ENCODE assay signal across 8 mouse cellular contexts in the genomic region with DNA sequence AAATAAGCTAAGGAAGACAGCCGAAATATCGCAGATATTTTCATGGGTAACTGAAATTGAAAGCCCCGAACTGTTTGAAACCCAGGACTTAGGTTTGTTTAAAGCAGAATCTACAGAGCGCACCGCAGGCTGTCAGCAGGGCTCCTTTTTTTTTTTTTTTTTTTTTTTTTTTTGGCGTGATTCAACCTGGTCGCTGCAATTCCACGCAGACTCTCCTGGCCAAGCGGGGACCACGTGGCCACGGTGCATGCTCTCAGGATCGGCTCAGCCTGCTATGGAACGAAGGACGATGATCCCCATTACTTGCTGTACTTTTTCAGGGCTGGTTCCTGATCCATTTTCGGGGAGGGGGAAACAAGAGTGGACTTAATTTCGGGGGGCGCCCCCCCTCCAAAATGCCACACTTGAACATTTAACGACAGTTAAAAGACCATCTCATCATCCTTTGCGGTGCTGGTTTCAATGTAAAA. TPM values are rescaled to one million over a fixed set of nuclear protein-coding genes. Genes with fewer than 3 reads are reported as not detected.
DNase-seq lines count a peak whose midpoint lies in the region; ATAC-seq lines count a peak whose summit lies in the region.

No protein-coding gene starts in this region.

- ATAC-seq in heart, embryonic 13.5 days (ENCODE audit: extremely low read depth, insufficient number of reproducible peaks, low FRiP score, low TSS enrichment) = no peak
- ATAC-seq in midbrain, embryonic 11.5 days (ENCODE audit: low FRiP score) = no peak
- no peak for ATAC-seq in inflammation-experienced regulatory T-cells, adult 6 months

- H3K27ac ChIP-seq in heart, embryonic 13.5 days (replicated peaks) = peak overlapping the region; percentile 85
- no peak overlapping the region for H3K27ac ChIP-seq in midbrain, embryonic 11.5 days (ENCODE audit: low read depth, low read length)

- H3K4me1 ChIP-seq in heart, embryonic 13.5 days = peaks cover 28% of the 10 kb centered on the region
- H3K4me1 ChIP-seq in midbrain, embryonic 11.5 days (ENCODE audit: control insufficient read depth, insufficient read depth, low read length) = peaks cover 28% of the 10 kb centered on the region

- H3K9ac ChIP-seq in heart, embryonic 13.5 days = peak overlapping the region; percentile 86
- peak overlapping the region; percentile 73 for H3K9ac ChIP-seq in midbrain, embryonic 11.5 days (ENCODE audit: low read length)

- peak overlapping the region; percentile 99 for H3K4me2 ChIP-seq in heart, embryonic 13.5 days
- peak overlapping the region; percentile 99 for H3K4me2 ChIP-seq in midbrain, embryonic 11.5 days

- no peaks in the 10 kb centered on the region for H3K36me3 ChIP-seq in heart, embryonic 13.5 days
- H3K36me3 ChIP-seq in midbrain, embryonic 11.5 days (ENCODE audit: control insufficient read depth, insufficient read depth, low read length) = no peaks in the 10 kb centered on the region

- intact Hi-C loops in left cerebral cortex, postnatal 36 days (cut with DNase I) = loop anchor here (2.0 kb wide), 1 partner anchor 16 kb away; no protein-coding TSS in a partner anchor

- under 1% methylated on average over 19 of the region's 19 CpGs for WGBS in heart, embryonic 13.5 days
- WGBS in midbrain, embryonic 11.5 days = under 1% methylated on average over 19 of the region's 19 CpGs

- peaks cover 24% of the 10 kb centered on the region for H3K27me3 ChIP-seq in heart, embryonic 13.5 days (replicated peaks)
- peaks cover 6% of the 10 kb centered on the region; the same call in 1 of the 2 replicates for H3K27me3 ChIP-seq in midbrain, embryonic 11.5 days (ENCODE audit: control insufficient read depth, insufficient read depth, low read length)

- H3K9me3 ChIP-seq in heart, embryonic 13.5 days = no peaks in the 10 kb centered on the region
- no peaks in the 10 kb centered on the region for H3K9me3 ChIP-seq in midbrain, embryonic 11.5 days (ENCODE audit: control insufficient read depth, low read length)

- peak; percentile 46 for DNase-seq in cerebellum, adult 11 months
- DNase-seq in cerebellum, adult 9-10 months = no peak
- peak; percentile 41 for DNase-seq in urinary bladder, postnatal 14 days (ENCODE audit: low spot score)
- DNase-seq in urinary bladder, adult 18-20 months (ENCODE audit: low spot score in 2 of 2) = no peak
- DNase-seq in left cerebral cortex, postnatal 36 days (ENCODE audit: low spot score in 2 of 2) = peak; percentile 36 to 40
- DNase-seq in midbrain, embryonic 11.5 days (ENCODE audit: low spot score, missing footprints) = no peak

- H3K4me3 ChIP-seq in heart, embryonic 13.5 days = peak overlapping the region; percentile 78
- peak overlapping the region; percentile 67 for H3K4me3 ChIP-seq in midbrain, embryonic 11.5 days (ENCODE audit: low read depth, low read length)

RNA-seq across cellular contexts. Expression of a gene that starts 1.4 kb away (rescaled TPM):
- polyA plus RNA-seq in heart, embryonic 13.5 days (2015; fragmentation: Nextera tagmentation; extraction: Ambion mirVana) = 2.1 and 2.2 TPM in 2 replicates
- total RNA-seq in left cerebral cortex, postnatal 36 days (2021) = 10 to 100 TPM; 15.5 to 17.6 TPM
- 9.7 and 10.1 TPM in 2 replicates for polyA plus RNA-seq in midbrain, embryonic 11.5 days (2014; fragmentation: Nextera tagmentation; extraction: Ambion mirVana)
- polyA plus RNA-seq in inflammation-experienced regulatory T-cells, adult 6 months (2017; shearing (Covaris generic)) = 10 to 100 TPM in 2 of 3 experiments, 1 to 10 TPM in 1; 7.8 to 24.9 (median 21.2) TPM

RNA-seq across cellular contexts. Expression of a gene that starts 16.8 kb away (rescaled TPM):
- 1.6 and 2.1 TPM in 2 replicates for polyA plus RNA-seq in heart, embryonic 13.5 days (2015; fragmentation: Nextera tagmentation; extraction: Ambion mirVana)
- 10 to 100 TPM in 1 of 2 experiments, 1 to 10 TPM in 1; 7.6 to 10.2 TPM for total RNA-seq in left cerebral cortex, postnatal 36 days (2021)
- 6.6 and 7.2 TPM in 2 replicates for polyA plus RNA-seq in midbrain, embryonic 11.5 days (2014; fragmentation: Nextera tagmentation; extraction: Ambion mirVana)
- polyA plus RNA-seq in inflammation-experienced regulatory T-cells, adult 6 months (2017; shearing (Covaris generic)) = 1 to 10 TPM in 2 of 3 experiments, under 1 TPM in 1; 0.33 to 1.5 (median 1.3) TPM

RNA-seq across cellular contexts. Expression of a gene that starts 29.3 kb away (rescaled TPM):
- 11.9 and 13.4 TPM in 2 replicates for polyA plus RNA-seq in heart, embryonic 13.5 days (2015; fragmentation: Nextera tagmentation; extraction: Ambion mirVana)
- 1 to 10 TPM; 2.7 to 3.4 TPM for total RNA-seq in left cerebral cortex, postnatal 36 days (2021)
- 36.6 and 38.8 TPM in 2 replicates for polyA plus RNA-seq in midbrain, embryonic 11.5 days (2014; fragmentation: Nextera tagmentation; extraction: Ambion mirVana)
- 10 to 100 TPM in 1 of 3 experiments, 1 to 10 TPM in 2; 2.7 to 21.2 (median 2.7) TPM for polyA plus RNA-seq in inflammation-experienced regulatory T-cells, adult 6 months (2017; shearing (Covaris generic))

Comparison
In these comparisons a context has a peak if more than half of its experiments do, and no peak if none do; other contexts are left out.
1. DNase-seq: peak in cerebellum, adult 11 months (single experiment), urinary bladder, postnatal 14 days (single experiment) and left cerebral cortex, postnatal 36 days (2 of 2); none in cerebellum, adult 9-10 months (single experiment), urinary bladder, adult 18-20 months (0 of 2) and midbrain, embryonic 11.5 days (single experiment).